Mouse (Mus musculus) ES-E14 (cell line): Measurements from ENCODE around the gene Cep63.

ENCODE experiments used
- CHD2 ChIP-seq: IDR thresholded peaks from 2 replicates; pipeline ENCODE4 v1.6.1; 2014; ENCODE audit warnings: mild to moderate bottlenecking, low read depth, low read length, inconsistent platforms
- HCFC1 ChIP-seq: IDR thresholded peaks from 2 replicates; pipeline ENCODE4 v1.6.1; 2012; ENCODE audit warnings: low read length, inconsistent platforms, borderline replicate concordance; ENCODE audit not compliant: insufficient read depth
- ZC3H11A ChIP-seq: IDR thresholded peaks from 2 replicates; pipeline ENCODE4 v1.6.1; 2012; ENCODE audit warnings: low read depth, mild to moderate bottlenecking, inconsistent platforms, low read length, borderline replicate concordance

GRCm38 (mm10) chr9:102595662-102596436 is 30.5 kb downstream of the Cep63 start:
- TF ChIP-seq HCFC1 (no peak), ZC3H11A (no peak), CHD2 (no peak)
